Mouse (Mus musculus): ENCODE measurements around the gene Gm21149.
"Not testable (repeated sequence)": the region's sequence is repeated elsewhere in the genome, so short reads cannot be mapped to it uniquely, and the experiment has no call there.

The Gm21149 gene

DNA sequence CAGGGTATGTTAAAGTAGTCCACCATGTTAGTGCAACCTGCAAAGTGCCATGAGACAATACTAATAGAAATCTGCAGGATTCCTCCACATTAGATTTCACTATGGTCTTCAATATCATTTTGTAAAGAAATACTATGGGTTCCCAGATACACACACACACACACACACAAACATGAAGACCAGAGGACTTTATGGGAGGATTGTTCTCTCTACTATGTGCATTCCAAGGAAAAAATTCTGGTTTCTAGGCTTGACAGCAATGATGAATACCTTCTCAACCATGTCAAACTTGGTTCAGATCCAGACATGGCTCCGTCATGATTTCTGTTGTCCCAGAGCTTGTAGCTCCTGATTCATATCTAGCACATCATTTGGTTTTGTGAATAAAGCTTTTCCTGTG lies 10.1 kb downstream of the Gm21149 start:
- in situ Hi-C loops (cut with MboI; ENCODE audit: unreplicated experiment in 2 of 2), result not testable (repeated sequence)

DNA sequence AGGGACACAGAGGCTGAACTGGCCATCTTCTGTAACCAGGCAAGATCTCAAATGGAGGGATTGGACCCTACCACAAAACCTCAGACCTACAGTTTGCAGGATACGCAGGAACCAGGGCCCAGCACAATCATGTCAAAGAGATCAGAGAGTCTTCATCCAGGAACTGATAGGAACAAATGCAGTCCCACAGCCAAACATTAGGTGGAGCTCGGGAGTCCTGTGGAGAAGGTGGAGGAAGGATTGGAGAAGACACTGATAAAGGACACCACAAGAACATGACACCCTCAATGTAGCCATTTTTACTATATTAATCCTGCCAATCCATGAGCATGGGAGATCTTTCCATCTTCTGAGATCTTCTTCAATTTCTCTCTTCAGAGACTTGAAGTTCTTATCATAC lies 12.8 kb downstream of the Gm21149 start:
- in situ Hi-C loops (cut with MboI; ENCODE audit: unreplicated experiment in 2 of 2), result not testable (repeated sequence)

DNA sequence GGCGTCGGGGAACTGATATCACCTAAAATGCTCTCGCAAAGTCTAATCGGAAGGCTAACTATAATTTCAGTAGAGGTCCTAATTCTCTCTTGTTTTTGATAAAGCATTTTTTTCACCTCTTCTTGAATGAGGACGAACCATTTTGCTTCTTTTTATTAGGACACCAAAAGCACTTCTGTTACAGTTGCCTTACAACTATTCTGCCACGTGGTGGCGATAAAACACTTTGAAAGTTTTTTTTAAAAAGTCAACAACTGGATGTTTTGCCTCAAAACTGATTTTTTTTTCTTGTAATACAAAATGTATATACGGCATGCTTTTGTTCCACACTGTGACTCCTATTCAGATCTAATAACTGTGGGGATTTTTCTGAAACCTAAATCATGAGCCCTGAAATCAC lies 14.7 kb downstream of the Gm21149 start:
- in situ Hi-C loops (cut with MboI; ENCODE audit: unreplicated experiment in 2 of 2), result not testable (repeated sequence)

DNA sequence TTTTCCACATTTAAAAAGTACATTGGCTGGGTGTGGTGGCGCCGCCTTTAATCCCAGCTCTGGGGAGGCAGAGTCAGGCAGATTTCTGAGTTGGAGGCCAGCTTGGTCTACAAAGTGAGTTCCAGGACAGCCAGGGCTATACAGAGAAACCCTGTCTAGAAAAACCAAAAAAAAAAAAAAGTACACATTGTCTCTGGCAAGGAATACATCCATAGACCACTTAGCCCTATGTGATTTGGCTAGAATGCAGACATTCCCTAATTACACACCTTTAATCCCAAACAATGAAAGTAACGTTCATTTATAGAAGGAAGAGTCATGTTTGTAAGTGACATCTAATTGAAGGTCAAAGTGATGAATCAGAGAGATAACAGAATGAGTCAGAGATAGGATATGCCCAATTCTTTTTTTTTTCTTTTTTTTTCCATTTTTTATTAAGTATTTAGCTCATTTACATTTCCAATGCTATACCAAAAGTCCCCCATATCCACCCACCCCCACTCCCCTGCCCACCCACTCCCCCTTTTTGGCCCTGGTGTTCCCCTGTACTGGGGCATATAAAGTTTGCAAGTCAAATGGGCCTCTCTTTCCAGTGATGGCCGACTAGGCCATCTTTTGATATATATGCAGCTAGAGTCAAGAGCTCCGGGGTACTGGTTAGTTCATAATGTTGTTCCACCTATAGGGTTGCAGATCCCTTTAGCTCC lies 18.3 kb downstream of the Gm21149 start:
- in situ Hi-C loops (cut with MboI; ENCODE audit: unreplicated experiment in 2 of 2), result not testable (repeated sequence)
